Mouse (Mus musculus): ENCODE measurements at regions not wholly inside any gene's neighbourhood (a gene's known extent, or its start where the extent isn't known, plus 50 kb on each side); places are given as distances from the start of the nearest gene placed in this dataset.

- no peaks in the 10 kb centered on the region for H3K4me1 ChIP-seq (ENCODE audit: control insufficient read depth, insufficient read depth, low read length)
- no peak overlapping the region for H3K4me3 ChIP-seq (ENCODE audit: low read length)
- no peaks in the 10 kb centered on the region for H3K27me3 ChIP-seq (ENCODE audit: control insufficient read depth, insufficient read depth, low read length)
- no peak for ATAC-seq (replicated peaks; ENCODE audit: extremely low read depth, insufficient read depth, low FRiP score)
- H3K27ac ChIP-seq (ENCODE audit: low read length): no peak overlapping the region
- WGBS: 40% methylated on average over 3 of the region's 3 CpGs
- H3K9me3 ChIP-seq (replicated peaks; ENCODE audit: control insufficient read depth, low read length): no peaks in the 10 kb centered on the region
- no peaks in the 10 kb centered on the region for H3K36me3 ChIP-seq (ENCODE audit: control insufficient read depth, insufficient read depth)
- H3K9ac ChIP-seq (ENCODE audit: low read length): no peak overlapping the region
- no peak overlapping the region for H3K4me2 ChIP-seq (ENCODE audit: low read depth, low read length)
These were observed 124.0 kb upstream of the Cypt12 start for GRCm38 (mm10) chr3:17824201-17824600.

- no peaks in the 10 kb centered on the region for H3K27me3 ChIP-seq (ENCODE audit: control insufficient read depth, insufficient read depth, low read length)
- no peak overlapping the region for H3K4me2 ChIP-seq (ENCODE audit: low read depth, low read length)
- H3K9ac ChIP-seq (ENCODE audit: low read length): no peak overlapping the region
- WGBS: 41% methylated on average over 4 of the region's 4 CpGs
- no peaks in the 10 kb centered on the region for H3K9me3 ChIP-seq (replicated peaks; ENCODE audit: control insufficient read depth, low read length)
- H3K36me3 ChIP-seq (ENCODE audit: control insufficient read depth, insufficient read depth): no peaks in the 10 kb centered on the region
- H3K4me1 ChIP-seq (ENCODE audit: control insufficient read depth, insufficient read depth, low read length): no peaks in the 10 kb centered on the region
- no peak for ATAC-seq (replicated peaks; ENCODE audit: extremely low read depth, insufficient read depth, low FRiP score)
- H3K4me3 ChIP-seq (ENCODE audit: low read length): no peak overlapping the region
- no peak overlapping the region for H3K27ac ChIP-seq (ENCODE audit: low read length)
These were observed 123.5 kb upstream of the Cypt12 start for GRCm38 (mm10) chr3:17824662-17825061.

DNA sequence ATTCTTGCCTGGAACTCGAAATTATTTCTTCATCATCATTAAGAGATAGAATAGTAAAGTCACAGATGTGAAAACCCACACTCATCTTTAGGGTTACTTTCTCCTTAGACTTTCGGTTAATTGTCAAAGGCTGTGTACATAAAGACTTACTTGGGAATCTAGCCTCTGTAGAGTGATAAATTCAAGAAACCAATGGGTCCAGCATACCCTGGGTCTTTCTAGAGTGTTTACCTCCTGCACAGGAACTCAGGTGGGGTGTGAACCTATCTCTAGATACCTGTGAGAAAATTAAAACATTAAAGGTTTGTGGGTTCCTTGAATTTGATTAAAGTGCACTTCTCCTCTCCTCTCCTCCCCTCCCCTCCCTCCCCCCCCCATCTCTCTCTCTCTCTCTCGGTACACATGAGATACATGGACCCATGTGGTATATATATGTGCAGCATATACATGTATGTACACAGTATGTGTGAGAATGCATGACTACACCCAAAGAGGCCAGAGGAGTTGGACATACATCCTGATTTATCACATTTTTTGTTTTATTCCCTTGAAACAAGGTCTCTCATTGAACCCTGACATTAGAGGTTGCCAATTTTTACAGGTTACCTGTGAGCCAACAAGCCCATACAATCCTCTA, 122.8 kb upstream of the Cypt12 start:
- 51% methylated on average over 3 of the region's 3 CpGs for WGBS
- no peak for ATAC-seq (replicated peaks; ENCODE audit: extremely low read depth, insufficient read depth, low FRiP score)
- H3K4me2 ChIP-seq (ENCODE audit: low read depth, low read length): no peak overlapping the region
- no peak overlapping the region for H3K27ac ChIP-seq (ENCODE audit: low read length)
- H3K9me3 ChIP-seq (replicated peaks; ENCODE audit: control insufficient read depth, low read length): no peaks in the 10 kb centered on the region
- H3K36me3 ChIP-seq (ENCODE audit: control insufficient read depth, insufficient read depth): no peaks in the 10 kb centered on the region
- no peak overlapping the region for H3K9ac ChIP-seq (ENCODE audit: low read length)
- no peaks in the 10 kb centered on the region for H3K27me3 ChIP-seq (ENCODE audit: control insufficient read depth, insufficient read depth, low read length)
- H3K4me1 ChIP-seq (ENCODE audit: control insufficient read depth, insufficient read depth, low read length): no peaks in the 10 kb centered on the region
- H3K4me3 ChIP-seq (ENCODE audit: low read length): no peak overlapping the region

GRCm38 (mm10) chr3:17834706-17835105, 113.5 kb upstream of the Cypt12 start:
- no peaks in the 10 kb centered on the region for H3K27me3 ChIP-seq (ENCODE audit: control insufficient read depth, insufficient read depth, low read length)
- no peaks in the 10 kb centered on the region for H3K4me1 ChIP-seq (ENCODE audit: control insufficient read depth, insufficient read depth, low read length)
- H3K9me3 ChIP-seq (replicated peaks; ENCODE audit: control insufficient read depth, low read length): no peaks in the 10 kb centered on the region
- H3K9ac ChIP-seq (ENCODE audit: low read length): no peak overlapping the region
- ATAC-seq (replicated peaks; ENCODE audit: extremely low read depth, insufficient read depth, low FRiP score): no peak
- H3K4me2 ChIP-seq (ENCODE audit: low read depth, low read length): no peak overlapping the region
- H3K27ac ChIP-seq (ENCODE audit: low read length): no peak overlapping the region
- WGBS: 47% methylated on average over 1 of the region's 1 CpGs
- no peak overlapping the region for H3K4me3 ChIP-seq (ENCODE audit: low read length)
- H3K36me3 ChIP-seq (ENCODE audit: control insufficient read depth, insufficient read depth): no peaks in the 10 kb centered on the region

- ATAC-seq (replicated peaks; ENCODE audit: extremely low read depth, insufficient read depth, low FRiP score): no peak
- H3K4me2 ChIP-seq (ENCODE audit: low read depth, low read length): no peak overlapping the region
- no peak overlapping the region for H3K27ac ChIP-seq (ENCODE audit: low read length)
- H3K9me3 ChIP-seq (replicated peaks; ENCODE audit: control insufficient read depth, low read length): no peaks in the 10 kb centered on the region
- no peaks in the 10 kb centered on the region for H3K27me3 ChIP-seq (ENCODE audit: control insufficient read depth, insufficient read depth, low read length)
- 68% methylated on average over 7 of the region's 7 CpGs for WGBS
- no peak overlapping the region for H3K9ac ChIP-seq (ENCODE audit: low read length)
- no peak overlapping the region for H3K4me3 ChIP-seq (ENCODE audit: low read length)
- H3K36me3 ChIP-seq (ENCODE audit: control insufficient read depth, insufficient read depth): no peaks in the 10 kb centered on the region
- H3K4me1 ChIP-seq (ENCODE audit: control insufficient read depth, insufficient read depth, low read length): no peaks in the 10 kb centered on the region
These were observed 100.6 kb upstream of the Cypt12 start for GRCm38 (mm10) chr3:17847609-17848008.

DNA sequence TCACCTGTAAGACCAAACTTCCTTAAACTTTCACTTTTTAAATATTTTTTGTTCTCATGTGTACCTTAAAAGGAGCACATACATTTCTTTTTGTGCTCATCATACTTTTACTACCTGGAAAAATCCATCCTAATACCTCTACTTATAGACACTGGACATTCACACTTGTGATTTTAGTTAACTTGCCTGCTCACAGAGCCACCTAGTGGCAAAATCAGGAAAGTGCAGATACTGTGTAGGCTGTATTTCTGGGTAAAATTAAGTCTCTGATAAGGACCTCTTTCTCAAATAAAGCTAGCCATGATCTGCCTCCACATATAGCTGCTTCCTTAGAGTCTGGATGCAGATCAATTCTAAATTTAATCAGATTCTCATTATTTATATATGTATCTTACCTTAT, 100.0 kb upstream of the Cypt12 start:
- ATAC-seq (replicated peaks; ENCODE audit: extremely low read depth, insufficient read depth, low FRiP score): no peak
- Histone ChIP-seq H3K4me1 (ENCODE audit: control insufficient read depth, insufficient read depth, low read length) (no peaks in the 10 kb centered on the region), H3K27me3 (ENCODE audit: control insufficient read depth, insufficient read depth, low read length) (no peaks in the 10 kb centered on the region)

DNA sequence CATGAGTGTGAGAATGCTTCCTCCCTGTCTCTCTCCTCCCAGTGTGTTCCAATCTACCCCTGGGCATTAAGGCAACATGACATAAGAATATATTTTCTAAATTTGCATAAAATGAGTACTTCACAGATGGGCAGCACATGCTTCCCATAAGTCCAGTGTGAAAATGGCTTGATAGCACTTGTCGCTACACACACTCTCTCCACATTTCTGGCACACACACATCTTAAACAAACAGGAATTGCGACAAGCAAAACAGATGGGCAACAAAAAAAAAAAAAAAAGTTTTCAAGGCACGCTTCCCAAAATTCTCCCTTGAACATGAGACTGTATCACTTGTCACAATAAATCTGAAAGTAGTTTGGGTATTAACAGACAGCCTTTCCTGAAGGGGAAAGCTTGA, 85.8 kb upstream of the Cypt12 start:
- no peak overlapping the region for H3K4me2 ChIP-seq (ENCODE audit: low read depth, low read length)
- no peaks in the 10 kb centered on the region for H3K36me3 ChIP-seq (ENCODE audit: control insufficient read depth, insufficient read depth)
- no peak overlapping the region for H3K9ac ChIP-seq (ENCODE audit: low read length)
- WGBS: 50% methylated on average over 3 of the region's 3 CpGs
- ATAC-seq (replicated peaks; ENCODE audit: extremely low read depth, insufficient read depth, low FRiP score): no peak
- H3K9me3 ChIP-seq (replicated peaks; ENCODE audit: control insufficient read depth, low read length): no peaks in the 10 kb centered on the region
- H3K27ac ChIP-seq (ENCODE audit: low read length): no peak overlapping the region
- H3K27me3 ChIP-seq (ENCODE audit: control insufficient read depth, insufficient read depth, low read length): no peaks in the 10 kb centered on the region
- H3K4me3 ChIP-seq (ENCODE audit: low read length): no peak overlapping the region
- no peaks in the 10 kb centered on the region for H3K4me1 ChIP-seq (ENCODE audit: control insufficient read depth, insufficient read depth, low read length)

More for the DNA sequence above, 100.0 kb upstream of the Cypt12 start:
- no peak overlapping the region for H3K4me3 ChIP-seq (ENCODE audit: low read length)
- no peaks in the 10 kb centered on the region for H3K36me3 ChIP-seq (ENCODE audit: control insufficient read depth, insufficient read depth)
- no peaks in the 10 kb centered on the region for H3K9me3 ChIP-seq (replicated peaks; ENCODE audit: control insufficient read depth, low read length)
- H3K4me2 ChIP-seq (ENCODE audit: low read depth, low read length): no peak overlapping the region
- no peak overlapping the region for H3K9ac ChIP-seq (ENCODE audit: low read length)
- no peak overlapping the region for H3K27ac ChIP-seq (ENCODE audit: low read length)

DNA sequence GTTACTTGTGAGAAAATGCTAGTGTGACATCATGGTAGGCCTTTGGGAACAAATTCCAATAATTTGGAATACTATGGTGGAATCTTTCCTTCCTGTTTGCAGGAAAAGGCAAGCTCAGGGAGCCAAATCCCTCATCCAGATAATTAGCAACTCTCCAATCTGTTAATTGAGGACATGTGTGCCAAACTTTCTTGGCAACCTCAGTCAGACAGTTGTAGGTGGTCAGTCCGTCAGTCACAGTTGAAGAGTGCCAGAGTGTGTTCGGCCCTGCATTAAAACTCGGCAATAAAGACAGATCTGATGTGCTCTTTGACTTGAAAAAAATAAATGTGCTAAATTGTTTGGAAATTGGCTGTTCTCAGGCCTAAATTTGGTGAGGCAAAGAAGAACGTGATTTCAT, 83.1 kb upstream of the Cypt12 start:
- ATAC-seq (replicated peaks; ENCODE audit: extremely low read depth, insufficient read depth, low FRiP score): no peak
- WGBS: 69% methylated on average over 4 of the region's 4 CpGs
- H3K4me3 ChIP-seq (ENCODE audit: low read length): no peak overlapping the region

GRCm38 (mm10) chr3:17870895-17871482, 77.2 kb upstream of the Cypt12 start:
- H3K4me1 ChIP-seq (ENCODE audit: control insufficient read depth, insufficient read depth, low read length): no peaks in the 10 kb centered on the region
- no peak overlapping the region for H3K4me3 ChIP-seq (ENCODE audit: low read length)
- no peaks in the 10 kb centered on the region for H3K9me3 ChIP-seq (replicated peaks; ENCODE audit: control insufficient read depth, low read length)
- no peak for ATAC-seq (replicated peaks; ENCODE audit: extremely low read depth, insufficient read depth, low FRiP score)
- 44% methylated on average over 4 of the region's 4 CpGs for WGBS
- H3K4me2 ChIP-seq (ENCODE audit: low read depth, low read length): no peak overlapping the region
- H3K36me3 ChIP-seq (ENCODE audit: control insufficient read depth, insufficient read depth): no peaks in the 10 kb centered on the region
- H3K27ac ChIP-seq (ENCODE audit: low read length): no peak overlapping the region
- H3K27me3 ChIP-seq (ENCODE audit: control insufficient read depth, insufficient read depth, low read length): no peaks in the 10 kb centered on the region
- no peak overlapping the region for H3K9ac ChIP-seq (ENCODE audit: low read length)

More for the DNA sequence above, 83.1 kb upstream of the Cypt12 start:
- H3K4me2 ChIP-seq (ENCODE audit: low read depth, low read length): no peak overlapping the region
- no peaks in the 10 kb centered on the region for H3K9me3 ChIP-seq (replicated peaks; ENCODE audit: control insufficient read depth, low read length)
- no peaks in the 10 kb centered on the region for H3K27me3 ChIP-seq (ENCODE audit: control insufficient read depth, insufficient read depth, low read length)
- no peak overlapping the region for H3K27ac ChIP-seq (ENCODE audit: low read length)
- H3K9ac ChIP-seq (ENCODE audit: low read length): no peak overlapping the region
- H3K36me3 ChIP-seq (ENCODE audit: control insufficient read depth, insufficient read depth): no peaks in the 10 kb centered on the region
- no peaks in the 10 kb centered on the region for H3K4me1 ChIP-seq (ENCODE audit: control insufficient read depth, insufficient read depth, low read length)

All from heart, embryonic 16.5 days (tissue).